Mouse (Mus musculus): ENCODE results near the gene Sobp. TPM values are rescaled to one million over a fixed set of nuclear protein-coding genes. Genes with fewer than 3 reads are reported as not detected.

The Sobp gene
- polyA plus RNA-seq, 1 experiment from 2014 or later = 1.7 TPM

GRCm38 (mm10) chr10:43173828-43174325 lies 453 bp downstream of the Sobp start:
- Histone ChIP-seq H3K27ac (replicated peaks) (peak overlapping the region; percentile 63), H3K4me2 (peak overlapping the region; percentile 93), H3K27me3 (replicated peaks) (peaks cover 42% of the 10 kb centered on the region)

GRCm38 (mm10) chr10:43173141-43173827 lies 1.0 kb downstream of the Sobp start:
- Histone ChIP-seq H3K27me3 (replicated peaks) (peaks cover 38% of the 10 kb centered on the region), H3K4me1 (peaks cover 44% of the 10 kb centered on the region), H3K4me3 (peak overlapping the region; percentile 90), H3K36me3 (no peaks in the 10 kb centered on the region), H3K27ac (replicated peaks) (peak overlapping the region; percentile 46), H3K9ac (peak overlapping the region; percentile 91), H3K4me2 (peak overlapping the region; percentile 93), H3K9me3 (no peaks in the 10 kb centered on the region)
- under 1% methylated on average over 53 of the region's 53 CpGs for WGBS
- ATAC-seq (ENCODE audit: extremely low read depth, insufficient number of reproducible peaks, low FRiP score, low TSS enrichment) = no peak

More at GRCm38 (mm10) chr10:43173828-43174325, 453 bp downstream of the Sobp start:
- Histone ChIP-seq H3K4me1 (peaks cover 43% of the 10 kb centered on the region), H3K9ac (peak overlapping the region; percentile 91), H3K9me3 (no peaks in the 10 kb centered on the region), H3K4me3 (peak overlapping the region; percentile 90), H3K36me3 (no peaks in the 10 kb centered on the region)
- WGBS = 0% methylated on average over 37 of the region's 38 CpGs
- no peak for ATAC-seq (ENCODE audit: extremely low read depth, insufficient number of reproducible peaks, low FRiP score, low TSS enrichment)

DNA sequence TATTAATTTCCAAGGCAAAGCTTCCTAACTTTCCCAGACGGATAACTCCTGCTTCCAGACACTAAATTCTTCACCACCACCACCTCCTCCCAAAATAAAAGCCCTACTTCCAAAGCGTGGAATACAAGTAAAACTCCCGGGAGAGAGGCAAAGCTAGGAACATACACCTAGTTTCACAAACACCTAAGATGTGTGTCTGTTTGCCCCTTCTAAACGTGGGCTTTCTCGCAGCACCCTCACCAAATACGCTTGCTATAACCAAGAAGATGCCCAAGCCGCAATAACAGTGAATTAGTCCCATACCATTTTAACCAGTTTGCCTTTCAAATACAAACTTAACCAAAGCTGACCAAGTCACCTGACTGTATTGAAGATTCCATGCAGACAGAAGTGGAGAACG lies 1.8 kb downstream of the Sobp start:
- H3K27me3 ChIP-seq (replicated peaks) = peaks cover 34% of the 10 kb centered on the region
- H3K36me3 ChIP-seq = no peaks in the 10 kb centered on the region
- H3K9me3 ChIP-seq = no peaks in the 10 kb centered on the region
- peak overlapping the region; percentile 90 for H3K4me3 ChIP-seq
- peak overlapping the region; percentile 91 for H3K9ac ChIP-seq
- no peak overlapping the region for H3K27ac ChIP-seq (replicated peaks)
- 7% methylated on average over 8 of the region's 8 CpGs for WGBS
- ATAC-seq (ENCODE audit: extremely low read depth, insufficient number of reproducible peaks, low FRiP score, low TSS enrichment) = no peak
- H3K4me1 ChIP-seq = peaks cover 44% of the 10 kb centered on the region
- peak overlapping the region; percentile 93 for H3K4me2 ChIP-seq

GRCm38 (mm10) chr10:43172066-43172465 lies 2.3 kb downstream of the Sobp start:
- H3K4me1 ChIP-seq = peaks cover 44% of the 10 kb centered on the region
- H3K9me3 ChIP-seq = no peaks in the 10 kb centered on the region
- WGBS = 14% methylated on average over 7 of the region's 7 CpGs
- H3K4me2 ChIP-seq = peak overlapping the region; percentile 93
- no peak for ATAC-seq (ENCODE audit: extremely low read depth, insufficient number of reproducible peaks, low FRiP score, low TSS enrichment)
- H3K9ac ChIP-seq = peak overlapping the region; percentile 50; the same call in 1 of the 2 replicates
- no peaks in the 10 kb centered on the region for H3K36me3 ChIP-seq
- H3K27ac ChIP-seq (replicated peaks) = no peak overlapping the region
- H3K4me3 ChIP-seq = peak overlapping the region; percentile 90
- H3K27me3 ChIP-seq (replicated peaks) = peaks cover 31% of the 10 kb centered on the region

- Histone ChIP-seq H3K4me2 (peak overlapping the region; percentile 93), H3K27me3 (replicated peaks) (peaks cover 23% of the 10 kb centered on the region), H3K9me3 (peaks cover 3% of the 10 kb centered on the region; the same call in 1 of the 2 replicates), H3K4me1 (peaks cover 44% of the 10 kb centered on the region), H3K36me3 (no peaks in the 10 kb centered on the region), H3K27ac (replicated peaks) (peak overlapping the region; percentile 82), H3K4me3 (peak overlapping the region; percentile 41), H3K9ac (peak overlapping the region; percentile 71)
- 4% methylated on average over 8 of the region's 8 CpGs for WGBS
- ATAC-seq (ENCODE audit: extremely low read depth, insufficient number of reproducible peaks, low FRiP score, low TSS enrichment) = no peak
Observed at GRCm38 (mm10) chr10:43171106-43171505, 3.2 kb downstream of the Sobp start.

DNA sequence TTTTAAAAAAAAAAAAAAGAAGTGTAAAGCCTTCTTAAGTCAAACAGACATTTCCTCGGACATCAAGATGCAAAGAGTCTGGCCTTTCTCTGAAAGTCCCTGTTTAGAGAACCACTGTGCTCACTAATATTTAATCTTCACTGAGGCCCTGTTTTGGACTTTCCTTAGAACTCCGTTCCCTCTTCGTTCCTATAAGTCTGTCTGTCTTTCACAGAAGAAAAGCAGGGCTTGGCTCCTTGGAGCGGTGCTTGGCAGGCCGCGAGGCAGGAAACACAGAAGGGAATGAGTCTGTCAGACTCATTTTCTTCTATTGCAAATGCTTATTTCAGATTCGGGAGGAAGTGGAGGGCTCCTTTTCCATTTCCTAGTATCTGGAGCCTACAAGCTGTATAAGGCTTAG lies 5.5 kb downstream of the Sobp start:
- no peak overlapping the region for H3K9ac ChIP-seq
- no peak for ATAC-seq (ENCODE audit: extremely low read depth, insufficient number of reproducible peaks, low FRiP score, low TSS enrichment)
- no peaks in the 10 kb centered on the region for H3K36me3 ChIP-seq
- H3K4me3 ChIP-seq = no peak overlapping the region
- 76% methylated on average over 7 of the region's 7 CpGs for WGBS
- peaks cover 3% of the 10 kb centered on the region; the same call in 1 of the 2 replicates for H3K9me3 ChIP-seq
- peaks cover 39% of the 10 kb centered on the region for H3K4me1 ChIP-seq
- H3K27ac ChIP-seq (replicated peaks) = peak overlapping the region; percentile 20; the same call in 1 of the 2 replicates
- no peak overlapping the region for H3K4me2 ChIP-seq
- peaks cover 4% of the 10 kb centered on the region; the same call in 1 of the 2 replicates for H3K27me3 ChIP-seq (replicated peaks)

DNA sequence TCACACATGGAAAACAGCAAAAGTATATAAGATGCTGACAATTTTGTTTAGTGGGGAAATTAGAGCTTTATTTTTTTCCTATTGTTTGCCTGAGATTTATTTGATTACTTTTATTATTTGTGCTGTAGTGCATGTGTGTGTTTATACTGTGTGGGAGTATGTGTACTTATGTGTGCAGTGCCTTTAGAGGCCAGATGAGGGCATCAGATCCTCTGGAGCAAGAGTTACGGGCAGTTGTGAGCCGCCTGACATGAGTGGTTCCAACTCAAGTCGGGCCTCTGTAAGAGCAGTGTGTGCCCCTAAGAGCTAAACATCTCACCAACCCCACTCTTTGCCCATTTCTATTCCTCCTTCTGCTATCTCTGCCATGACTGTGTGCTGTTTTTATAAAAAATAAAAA lies 7.5 kb downstream of the Sobp start:
- peaks cover 9% of the 10 kb centered on the region for H3K9me3 ChIP-seq
- H3K4me3 ChIP-seq = no peak overlapping the region
- H3K4me1 ChIP-seq = peaks cover 26% of the 10 kb centered on the region
- WGBS = 85% methylated on average over 3 of the region's 3 CpGs
- H3K27me3 ChIP-seq (replicated peaks) = peaks cover under 1% of the 10 kb centered on the region; the same call in 1 of the 2 replicates
- no peak overlapping the region for H3K4me2 ChIP-seq
- ATAC-seq (ENCODE audit: extremely low read depth, insufficient number of reproducible peaks, low FRiP score, low TSS enrichment) = no peak
- no peak overlapping the region for H3K27ac ChIP-seq (replicated peaks)
- H3K36me3 ChIP-seq = no peaks in the 10 kb centered on the region
- no peak overlapping the region for H3K9ac ChIP-seq

GRCm38 (mm10) chr10:43166146-43166545 lies 8.2 kb downstream of the Sobp start:
- WGBS = 69% methylated on average over 1 of the region's 1 CpGs

DNA sequence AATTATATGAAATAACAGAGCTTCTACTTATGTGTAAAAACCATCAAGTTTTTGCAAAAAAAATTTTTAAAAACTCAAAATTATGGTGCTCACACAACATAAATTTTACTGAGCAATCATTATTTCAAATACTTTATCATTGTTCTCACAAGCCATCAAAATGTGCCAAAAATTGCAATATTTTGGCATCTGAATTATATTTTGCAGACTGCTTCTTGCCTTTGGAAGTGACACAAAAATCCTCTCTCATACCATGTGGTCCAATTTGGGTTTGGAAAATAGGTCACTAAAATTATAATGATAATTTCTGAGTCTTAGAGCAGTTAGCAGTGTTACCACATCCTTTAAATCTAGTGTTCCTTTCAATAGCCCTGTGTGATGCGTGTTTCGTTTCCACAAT lies 9.9 kb downstream of the Sobp start:
- no peak for ATAC-seq (ENCODE audit: extremely low read depth, insufficient number of reproducible peaks, low FRiP score, low TSS enrichment)

More at GRCm38 (mm10) chr10:43166146-43166545, 8.2 kb downstream of the Sobp start:
- Histone ChIP-seq H3K27me3 (replicated peaks) (no peaks in the 10 kb centered on the region), H3K36me3 (no peaks in the 10 kb centered on the region), H3K9me3 (peaks cover 9% of the 10 kb centered on the region), H3K4me3 (no peak overlapping the region), H3K4me1 (peaks cover 20% of the 10 kb centered on the region), H3K9ac (no peak overlapping the region), H3K27ac (replicated peaks) (no peak overlapping the region), H3K4me2 (no peak overlapping the region)
- no peak for ATAC-seq (ENCODE audit: extremely low read depth, insufficient number of reproducible peaks, low FRiP score, low TSS enrichment)

GRCm38 (mm10) chr10:43162318-43162717 lies 12.0 kb downstream of the Sobp start:
- ATAC-seq (ENCODE audit: extremely low read depth, insufficient number of reproducible peaks, low FRiP score, low TSS enrichment) = no peak

More for the DNA sequence above, 9.9 kb downstream of the Sobp start:
- no peak overlapping the region for H3K27ac ChIP-seq (replicated peaks)
- H3K9ac ChIP-seq = no peak overlapping the region
- H3K4me3 ChIP-seq = no peak overlapping the region
- 79% methylated on average over 2 of the region's 2 CpGs for WGBS
- peaks cover 10% of the 10 kb centered on the region; the same call in 1 of the 2 replicates for H3K4me1 ChIP-seq
- peaks cover 9% of the 10 kb centered on the region for H3K9me3 ChIP-seq
- no peaks in the 10 kb centered on the region for H3K27me3 ChIP-seq (replicated peaks)
- H3K36me3 ChIP-seq = no peaks in the 10 kb centered on the region
- H3K4me2 ChIP-seq = no peak overlapping the region

GRCm38 (mm10) chr10:43159333-43159732 lies 15.0 kb downstream of the Sobp start:
- Histone ChIP-seq H3K27me3 (replicated peaks) (no peaks in the 10 kb centered on the region), H3K4me3 (no peak overlapping the region), H3K36me3 (0 out of 2 replicates have a peak, but pooled peaks cover 5% of the 10 kb centered on the region), H3K9me3 (peaks cover 7% of the 10 kb centered on the region), H3K4me1 (peaks cover 25% of the 10 kb centered on the region), H3K27ac (replicated peaks) (peak overlapping the region; percentile 75), H3K9ac (no peak overlapping the region), H3K4me2 (peak overlapping the region; percentile 16; the same call in 1 of the 2 replicates)
- ATAC-seq (ENCODE audit: extremely low read depth, insufficient number of reproducible peaks, low FRiP score, low TSS enrichment) = no peak
- 56% methylated on average over 5 of the region's 5 CpGs for WGBS

More at GRCm38 (mm10) chr10:43162318-43162717, 12.0 kb downstream of the Sobp start:
- Histone ChIP-seq H3K27ac (replicated peaks) (no peak overlapping the region), H3K4me2 (no peak overlapping the region), H3K9ac (no peak overlapping the region), H3K4me3 (no peak overlapping the region), H3K27me3 (replicated peaks) (no peaks in the 10 kb centered on the region), H3K9me3 (peaks cover 9% of the 10 kb centered on the region), H3K36me3 (no peaks in the 10 kb centered on the region), H3K4me1 (peaks cover 13% of the 10 kb centered on the region)
- WGBS = 76% methylated on average over 12 of the region's 12 CpGs

Measured in heart, embryonic 13.5 days (tissue).